Mouse (Mus musculus) ovary, postnatal 14 days (tissue): ENCODE measurements around the gene Bcas3.

ENCODE experiments used
- DNase-seq: peaks from one replicate; pipeline ENCODE4 v3.0.0; 2022; ENCODE audit warnings: low spot score

Bcas3 gene

GRCm38 (mm10) chr11:85841211-85841681, 488.3 kb downstream of the Bcas3 start:
- DNase-seq, result no peak

- DNase-seq, result peak; percentile 79
Measured at GRCm38 (mm10) chr11:85841980-85842379, 489.0 kb downstream of the Bcas3 start.

GRCm38 (mm10) chr11:85842596-85843346, 489.8 kb downstream of the Bcas3 start:
- no peak for DNase-seq

GRCm38 (mm10) chr11:85843347-85843692, 490.4 kb downstream of the Bcas3 start:
- peak; percentile 78 for DNase-seq

GRCm38 (mm10) chr11:85844144-85844965, 491.4 kb downstream of the Bcas3 start:
- peak; percentile 94 for DNase-seq

GRCm38 (mm10) chr11:85844971-85845370, 492.0 kb downstream of the Bcas3 start:
- DNase-seq, result no peak

GRCm38 (mm10) chr11:85845921-85846320, 493.0 kb downstream of the Bcas3 start:
- no peak for DNase-seq

GRCm38 (mm10) chr11:85846509-85846908, 493.5 kb downstream of the Bcas3 start:
- DNase-seq, result no peak

GRCm38 (mm10) chr11:85849037-85849436, 496.1 kb downstream of the Bcas3 start:
- no peak for DNase-seq

GRCm38 (mm10) chr11:85850233-85850632, 497.3 kb downstream of the Bcas3 start, which contains the start of gene Gm11444:
Gene Gm11444 (minus strand): TSS chr11:85850333.
- no peak for DNase-seq

- no peak for DNase-seq
Measured at GRCm38 (mm10) chr11:85850758-85851157, 497.8 kb downstream of the Bcas3 start.

GRCm38 (mm10) chr11:85857997-85858698, 505.2 kb downstream of the Bcas3 start:
- no peak for DNase-seq

- no peak for DNase-seq
Measured at GRCm38 (mm10) chr11:85864363-85864762, 511.4 kb downstream of the Bcas3 start.
